Mouse (Mus musculus) midbrain, postnatal 0 days (tissue): ENCODE measurements around the gene Tagln2. TPM values are rescaled to one million over a fixed set of nuclear protein-coding genes. Genes with fewer than 3 reads are reported as not detected.

Experiments used
- ATAC-seq: fragments of 200-750 bp; cut with Nextera tagmentation; 2 replicates; pipeline ENCODE4 v1.8.0; 2017; ENCODE audit warnings: moderate number of reproducible peaks, mild to moderate bottlenecking, moderate TSS enrichment, moderate library complexity; ENCODE audit not compliant: low FRiP score
- DNase-seq: peaks from one replicate; pipeline ENCODE4 v3.0.0-alpha.2; 2015; ENCODE audit warnings: low spot score
- H3K27ac ChIP-seq: fragments of 300-500 bp; sonication (generic); 2 replicates; pipeline ENCODE4 v1.5.1; 2014; ENCODE audit warnings: low read depth, mild to moderate bottlenecking, low read length, mixed read lengths
- H3K27me3 ChIP-seq: fragments of 300-500 bp; sonication (generic); 2 replicates; pipeline ENCODE4 v1.6.1; 2014; ENCODE audit warnings: low read length, control low read depth, mixed read lengths; ENCODE audit not compliant: insufficient read depth
- H3K36me3 ChIP-seq: fragments of 300-500 bp; sonication (generic); 2 replicates; pipeline ENCODE4 v1.6.1; 2014; ENCODE audit warnings: low read length, control low read depth, mixed read lengths; ENCODE audit not compliant: insufficient read depth
- H3K4me1 ChIP-seq: fragments of 300-500 bp; sonication (generic); 2 replicates; pipeline ENCODE4 v1.6.1; 2014; ENCODE audit warnings: mild to moderate bottlenecking, control low read depth, antibody characterized with exemption, low read length, mixed read lengths; ENCODE audit not compliant: insufficient read depth
- H3K4me2 ChIP-seq: fragments of 300-500 bp; sonication (generic); 2 replicates; pipeline ENCODE4 v1.6.1; 2014; ENCODE audit warnings: low read depth, mild to moderate bottlenecking, low read length, mixed read lengths; ENCODE audit not compliant: poor library complexity, severe bottlenecking
- H3K4me3 ChIP-seq: fragments of 300-500 bp; sonication (generic); 2 replicates; pipeline ENCODE4 v1.5.1; 2014; ENCODE audit warnings: low read depth, mild to moderate bottlenecking, low read length, moderate library complexity
- H3K9ac ChIP-seq: fragments of 300-500 bp; sonication (generic); replicated peaks from 2 replicates; pipeline ENCODE4 v1.6.1; 2014; ENCODE audit warnings: mild to moderate bottlenecking, low read length, moderate library complexity, mixed read lengths; ENCODE audit not compliant: poor library complexity, severe bottlenecking
- H3K9me3 ChIP-seq: fragments of 300-500 bp; sonication (generic); 2 replicates; pipeline ENCODE4 v1.6.1; 2016; ENCODE audit warnings: low read length, control low read depth
- CTCF ChIP-seq: IDR thresholded peaks from 2 replicates; pipeline ENCODE4 v1.5.1; 2016; ENCODE audit warnings: antibody characterized with exemption, mild to moderate bottlenecking
- WGBS: fragments of 180-500 bp; shearing (Covaris S2); extraction: QIAGEN DNeasy Blood & Tissue Kit; methylation state at CpG from one replicate; pipeline ENCODE4 v1.1.7; 2014; 5-methylcytosine and 5-hydroxymethylcytosine counted together
- polyA plus RNA-seq: library from polyadenylated mRNA; unstranded; fragments of >200 nt; fragmentation: Nextera tagmentation; extraction: Ambion mirVana; gene quantifications from 2 replicates; pipeline ENCODE4 v1.2.1, GENCODE M21; 2015
- total RNA-seq: library from RNA; depleted of rRNA; stranded (reverse); fragments of >200 nt; gene quantifications from 2 replicates; pipeline ENCODE4 v1.2.3, GENCODE M21; 2014

The Tagln2 gene
- total and polyA plus RNA-seq, 2 experiments from 2014 or later = 36.7 to 41.6 TPM

GRCm38 (mm10) chr1:172468301-172468877 is 31.5 kb upstream of the Tagln2 start:
- DNase-seq (no peak), ATAC-seq (no peak)
- TF ChIP-seq CTCF = no peak
- no peak overlapping the region for H3K4me3 ChIP-seq
- H3K36me3 ChIP-seq = no peaks in the 10 kb centered on the region
- 59% methylated on average over 11 of the region's 11 CpGs for WGBS
- H3K27me3 ChIP-seq = no peaks in the 10 kb centered on the region
- no peak overlapping the region for H3K27ac ChIP-seq
- H3K4me1 ChIP-seq = no peaks in the 10 kb centered on the region
- no peak overlapping the region for H3K4me2 ChIP-seq
- no peaks in the 10 kb centered on the region for H3K9me3 ChIP-seq
- H3K9ac ChIP-seq = no peak overlapping the region

GRCm38 (mm10) chr1:172469373-172469772 is 30.5 kb upstream of the Tagln2 start:
- no peak for TF ChIP-seq CTCF
- H3K27ac ChIP-seq = no peak overlapping the region
- no peak overlapping the region for H3K4me2 ChIP-seq
- ATAC-seq = no peak
- DNase-seq = no peak
- WGBS = 85% methylated on average over 5 of the region's 5 CpGs
- no peaks in the 10 kb centered on the region for H3K9me3 ChIP-seq
- H3K4me1 ChIP-seq = no peaks in the 10 kb centered on the region
- H3K27me3 ChIP-seq = no peaks in the 10 kb centered on the region
- no peaks in the 10 kb centered on the region for H3K36me3 ChIP-seq
- no peak overlapping the region for H3K4me3 ChIP-seq
- no peak overlapping the region for H3K9ac ChIP-seq

- Histone ChIP-seq H3K9me3 (no peaks in the 10 kb centered on the region), H3K4me3 (no peak overlapping the region), H3K36me3 (no peaks in the 10 kb centered on the region), H3K27me3 (no peaks in the 10 kb centered on the region), H3K9ac (no peak overlapping the region), H3K4me2 (no peak overlapping the region), H3K4me1 (no peaks in the 10 kb centered on the region), H3K27ac (no peak overlapping the region)
- DNase-seq (no peak), ATAC-seq (no peak)
- no peak for TF ChIP-seq CTCF
- 70% methylated on average over 8 of the region's 8 CpGs for WGBS
Observed at GRCm38 (mm10) chr1:172469810-172470448, 29.9 kb upstream of the Tagln2 start.

- DNase-seq = no peak
Observed at GRCm38 (mm10) chr1:172472909-172473308, 26.9 kb upstream of the Tagln2 start.

GRCm38 (mm10) chr1:172474196-172474595 is 25.7 kb upstream of the Tagln2 start:
- Histone ChIP-seq H3K4me3 (no peak overlapping the region), H3K27me3 (no peaks in the 10 kb centered on the region), H3K4me1 (no peaks in the 10 kb centered on the region), H3K9ac (no peak overlapping the region), H3K4me2 (no peak overlapping the region), H3K27ac (no peak overlapping the region), H3K9me3 (no peaks in the 10 kb centered on the region), H3K36me3 (no peaks in the 10 kb centered on the region)
- DNase-seq (no peak), ATAC-seq (no peak)
- 90% methylated on average over 3 of the region's 3 CpGs for WGBS
- no peak for TF ChIP-seq CTCF

More at GRCm38 (mm10) chr1:172472909-172473308, 26.9 kb upstream of the Tagln2 start:
- Histone ChIP-seq H3K4me1 (no peaks in the 10 kb centered on the region), H3K9ac (no peak overlapping the region), H3K9me3 (no peaks in the 10 kb centered on the region), H3K4me2 (no peak overlapping the region), H3K36me3 (no peaks in the 10 kb centered on the region), H3K27ac (no peak overlapping the region), H3K4me3 (no peak overlapping the region), H3K27me3 (no peaks in the 10 kb centered on the region)
- no peak for ATAC-seq
- no peak for TF ChIP-seq CTCF

- no peak for ATAC-seq
- DNase-seq = no peak
- WGBS = 74% methylated on average over 7 of the region's 7 CpGs
Observed at GRCm38 (mm10) chr1:172475054-172475741, 24.6 kb upstream of the Tagln2 start, which contains the start of gene Slamf9. Slamf9 (plus strand) TSS chr1:172475358.

More at GRCm38 (mm10) chr1:172475054-172475741, 24.6 kb upstream of the Tagln2 start, which contains the start of gene Slamf9:
- H3K9me3 ChIP-seq = no peaks in the 10 kb centered on the region
- no peaks in the 10 kb centered on the region for H3K4me1 ChIP-seq
- no peak within 1 kb of the TSS for H3K27ac ChIP-seq
- H3K27me3 ChIP-seq = no peaks in the 10 kb centered on the region
- H3K36me3 ChIP-seq = no peaks in the 10 kb centered on the region
- no peak within 1 kb of the TSS for H3K4me2 ChIP-seq
- H3K4me3 ChIP-seq = no peak within 1 kb of the TSS
- H3K9ac ChIP-seq = no peak within 1 kb of the TSS
- TF ChIP-seq CTCF = no peak
